Mouse (Mus musculus) ES-Bruce4 (cell line): Measurements from ENCODE around the gene Cul9.

ENCODE experiments used
- CTCF ChIP-seq: IDR thresholded peaks from one replicate; pipeline ENCODE4 v1.8.1; 2011; ENCODE audit warnings: low read depth, low read length
- EP300 ChIP-seq: IDR thresholded peaks from 2 replicates; pipeline ENCODE4 v1.6.1; 2011; ENCODE audit warnings: low read depth, low read length; ENCODE audit not compliant: insufficient read depth
- POLR2A ChIP-seq: IDR thresholded peaks from one replicate; pipeline ENCODE4 v1.8.1; 2011; ENCODE audit warnings: low read length; ENCODE audit not compliant: insufficient read depth

DNA sequence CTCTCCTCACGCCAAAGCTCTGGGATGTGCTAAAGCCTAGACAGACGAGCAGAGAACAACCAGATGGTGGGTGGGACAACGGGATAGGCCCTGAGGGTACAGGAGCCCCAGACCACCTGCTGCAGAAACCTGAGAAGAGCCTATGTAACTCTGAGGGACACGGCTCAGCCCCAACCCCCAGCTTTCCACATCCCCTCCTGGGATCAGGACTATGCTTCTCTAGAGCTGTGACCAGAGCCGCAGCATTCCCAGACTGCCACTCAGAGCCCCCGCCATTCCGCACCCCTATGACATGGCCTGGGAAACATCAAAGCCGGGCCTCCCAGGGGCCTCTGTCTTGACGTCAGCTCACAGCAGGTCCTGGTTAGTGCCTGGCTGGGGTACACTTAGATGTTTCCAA, 48.4 kb upstream of the Cul9 start:
- TF ChIP-seq CTCF, result no peak
- TF ChIP-seq POLR2A, result no peak
- peak; percentile 80; the same call in 1 of the 2 replicates for TF ChIP-seq EP300
